Mouse (Mus musculus): ENCODE data around the gene Spr. TPM values are rescaled to one million over a fixed set of nuclear protein-coding genes. Genes with fewer than 3 reads are reported as not detected.
"Not testable (repeated sequence)": the region's sequence is repeated elsewhere in the genome, so short reads cannot be mapped to it uniquely, and the experiment has no call there.

Spr gene
- polyA plus RNA-seq, 1 experiment from 2014 or later, result 49.8 TPM

DNA sequence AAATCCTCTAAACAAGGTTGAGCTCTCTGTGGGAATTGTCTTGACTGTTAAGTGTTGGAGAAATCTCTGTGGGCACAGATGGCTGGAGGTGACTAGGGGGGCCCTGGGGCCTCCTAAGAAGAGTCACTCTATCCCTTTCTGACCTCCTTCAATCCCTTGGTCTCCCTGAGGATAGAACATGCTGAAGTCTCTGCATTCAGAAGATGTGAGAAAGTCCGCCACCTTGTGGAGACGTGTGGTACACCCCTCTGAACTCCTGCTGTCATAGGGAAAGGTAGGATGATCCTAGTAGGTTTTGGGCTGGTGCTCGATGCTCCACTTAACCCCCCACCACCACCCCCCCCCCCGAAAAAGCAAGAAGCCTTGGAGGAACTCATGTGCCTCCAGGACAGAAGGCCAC lies 5.9 kb downstream of the Spr start:
- no peak for ATAC-seq (ENCODE audit: insufficient number of reproducible peaks, insufficient read depth, low FRiP score, low TSS enrichment, low read depth)
- no peak overlapping the region for H3K4me3 ChIP-seq (replicated peaks)
- H3K4me2 ChIP-seq, result no peak overlapping the region

DNA sequence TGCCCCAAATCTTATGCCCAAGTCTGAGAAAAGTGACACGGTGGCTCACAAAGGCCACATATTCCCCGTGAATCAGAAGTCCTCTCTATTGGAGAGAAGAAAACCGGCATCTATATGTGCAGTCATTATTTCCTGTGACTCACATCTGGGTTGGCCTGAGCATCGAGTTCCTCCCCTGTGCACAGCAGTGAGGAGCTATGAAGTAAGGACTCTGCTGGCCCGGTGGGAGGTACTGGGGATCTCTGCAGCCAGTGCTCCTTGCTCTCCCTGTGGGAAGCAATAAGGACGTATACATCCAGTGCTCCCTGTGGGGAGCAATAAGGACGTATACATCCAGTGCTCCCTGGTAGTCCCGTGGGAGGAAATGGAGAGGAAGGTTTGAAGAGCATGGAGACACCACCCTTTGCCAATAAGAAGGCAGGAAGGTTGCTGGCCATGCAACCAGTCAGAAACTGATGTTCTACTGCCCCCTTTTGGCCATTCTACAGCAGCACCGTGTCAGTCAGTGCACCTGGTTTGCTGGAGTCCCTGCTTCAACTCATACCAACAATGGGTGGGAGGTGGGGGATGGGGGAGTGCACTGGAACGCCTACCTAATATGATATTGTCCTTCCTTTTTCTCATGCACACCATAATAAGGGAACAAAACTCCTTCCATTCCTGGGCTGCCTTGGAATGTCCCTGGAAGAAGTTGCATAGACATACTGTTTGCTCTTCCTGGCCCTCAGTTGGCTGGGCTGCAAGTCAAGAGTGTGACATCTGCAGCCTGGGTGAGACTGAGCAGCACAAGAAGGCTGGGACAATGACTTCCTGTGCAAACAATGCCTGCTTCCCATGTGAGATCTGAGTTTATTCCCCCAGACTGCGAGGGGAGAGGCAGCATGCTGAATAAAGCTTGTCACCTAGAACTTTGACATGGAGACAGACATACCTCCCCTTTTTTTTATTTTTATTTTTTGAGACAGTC lies 19.7 kb downstream of the Spr start:
- WGBS, result 43% methylated on average over 11 of the region's 11 CpGs
- H3K4me3 ChIP-seq (replicated peaks), result not testable (repeated sequence)

More for the DNA sequence above, 5.9 kb downstream of the Spr start:
- H3K27ac ChIP-seq, result no peak overlapping the region
- H3K4me1 ChIP-seq (replicated peaks), result peaks cover 2% of the 10 kb centered on the region
- WGBS, result 3% methylated on average over 4 of the region's 4 CpGs
- no peaks in the 10 kb centered on the region for H3K9me3 ChIP-seq
- no peak overlapping the region for H3K9ac ChIP-seq (replicated peaks)
- H3K36me3 ChIP-seq, result peaks cover 22% of the 10 kb centered on the region
- peaks cover 14% of the 10 kb centered on the region for H3K27me3 ChIP-seq

DNA sequence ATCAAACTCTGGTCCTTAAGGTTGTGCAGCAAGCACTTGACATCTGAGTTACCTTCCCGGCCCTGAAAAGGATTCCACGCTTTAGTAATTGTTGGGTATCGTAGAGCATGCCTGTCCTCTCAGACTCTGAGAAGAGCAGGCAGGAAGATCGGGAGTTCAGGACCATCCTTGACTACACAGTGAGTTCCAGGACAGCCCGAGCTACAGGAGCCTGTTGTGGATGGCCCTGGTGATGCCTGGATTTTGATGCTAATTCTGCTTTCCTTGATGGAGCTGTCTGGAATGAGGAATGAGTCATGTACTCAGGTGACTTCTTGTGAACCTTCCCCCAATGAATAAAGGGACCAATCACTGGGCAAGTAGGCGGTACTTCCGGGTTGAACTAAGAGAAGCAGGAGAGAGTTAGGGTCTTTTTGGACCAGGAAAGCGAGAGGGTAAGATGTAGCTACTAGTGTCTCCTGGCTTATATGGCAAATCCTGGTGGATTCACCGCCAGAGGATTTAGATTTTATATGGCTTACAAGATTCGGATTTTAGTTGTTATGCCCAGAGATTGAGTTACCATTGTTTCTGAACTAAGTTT lies 32.4 kb downstream of the Spr start:
- Histone ChIP-seq H3K27me3 (no peaks in the 10 kb centered on the region), H3K9ac (replicated peaks) (no peak overlapping the region), H3K27ac (no peak overlapping the region), H3K4me3 (replicated peaks) (no peak overlapping the region), H3K9me3 (no peaks in the 10 kb centered on the region), H3K4me2 (no peak overlapping the region), H3K4me1 (replicated peaks) (no peaks in the 10 kb centered on the region), H3K36me3 (no peaks in the 10 kb centered on the region)
- no peak for ATAC-seq (ENCODE audit: insufficient number of reproducible peaks, insufficient read depth, low FRiP score, low TSS enrichment, low read depth)
- WGBS, result 84% methylated on average over 10 of the region's 10 CpGs

More for the DNA sequence above, 19.7 kb downstream of the Spr start:
- H3K27ac ChIP-seq; H3K4me2 ChIP-seq; H3K9ac ChIP-seq (replicated peaks); H3K27me3 ChIP-seq; H3K9me3 ChIP-seq; H3K4me1 ChIP-seq (replicated peaks); H3K36me3 ChIP-seq: not testable (repeated sequence)
- ATAC-seq (ENCODE audit: insufficient number of reproducible peaks, insufficient read depth, low FRiP score, low TSS enrichment, low read depth), result 0 out of 2 replicates have a peak, but pooled peaks have one; percentile 26

DNA sequence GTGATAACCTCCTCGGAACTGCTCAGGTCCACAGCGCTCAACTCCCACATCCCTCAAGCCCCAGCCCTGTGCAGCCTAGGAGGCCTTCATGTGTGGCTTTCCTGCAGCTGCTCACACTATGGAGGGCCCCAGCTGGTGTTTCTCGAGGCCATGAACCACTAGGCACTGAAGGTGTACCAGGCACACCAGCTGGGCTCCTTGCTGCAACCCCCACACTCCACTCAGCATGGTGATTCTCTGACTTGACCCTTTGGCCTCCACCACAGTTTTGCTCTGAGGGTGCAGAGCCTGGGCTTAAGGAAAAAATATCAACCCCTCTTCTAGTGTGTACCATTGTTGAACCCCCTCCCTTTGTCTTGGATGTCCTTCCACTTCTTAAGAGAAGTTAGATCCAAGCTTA lies 34.2 kb downstream of the Spr start:
- Histone ChIP-seq H3K27ac (no peak overlapping the region), H3K4me2 (no peak overlapping the region), H3K9me3 (no peaks in the 10 kb centered on the region), H3K27me3 (no peaks in the 10 kb centered on the region), H3K36me3 (no peaks in the 10 kb centered on the region), H3K4me1 (replicated peaks) (no peaks in the 10 kb centered on the region), H3K4me3 (replicated peaks) (no peak overlapping the region), H3K9ac (replicated peaks) (no peak overlapping the region)
- WGBS, result 87% methylated on average over 3 of the region's 3 CpGs
- no peak for ATAC-seq (ENCODE audit: insufficient number of reproducible peaks, insufficient read depth, low FRiP score, low TSS enrichment, low read depth)

DNA sequence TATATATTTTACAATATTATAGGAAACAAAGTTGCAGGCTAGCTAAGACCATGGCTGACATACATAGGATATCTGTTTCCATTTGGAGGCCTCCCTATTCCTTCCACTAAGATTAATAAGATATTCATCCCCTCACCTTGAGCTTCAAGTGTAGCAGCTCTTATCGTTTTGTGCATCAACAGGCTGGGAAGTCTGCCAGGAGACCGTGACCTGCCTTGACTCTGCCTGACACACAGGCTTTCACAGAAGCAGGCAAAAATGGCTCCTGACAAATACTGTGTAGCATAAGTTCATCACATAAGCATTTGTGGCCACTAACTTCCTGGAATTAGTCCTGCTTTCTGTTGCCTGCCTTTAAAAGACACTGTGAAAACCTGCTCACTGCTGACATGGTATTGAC lies 41.1 kb downstream of the Spr start:
- 82% methylated on average over 2 of the region's 2 CpGs for WGBS
- ATAC-seq (ENCODE audit: insufficient number of reproducible peaks, insufficient read depth, low FRiP score, low TSS enrichment, low read depth), result no peak
- Histone ChIP-seq H3K27ac (no peak overlapping the region), H3K9me3 (no peaks in the 10 kb centered on the region), H3K36me3 (no peaks in the 10 kb centered on the region), H3K4me1 (replicated peaks) (no peaks in the 10 kb centered on the region), H3K4me3 (replicated peaks) (no peak overlapping the region), H3K4me2 (no peak overlapping the region), H3K9ac (replicated peaks) (no peak overlapping the region), H3K27me3 (no peaks in the 10 kb centered on the region)

DNA sequence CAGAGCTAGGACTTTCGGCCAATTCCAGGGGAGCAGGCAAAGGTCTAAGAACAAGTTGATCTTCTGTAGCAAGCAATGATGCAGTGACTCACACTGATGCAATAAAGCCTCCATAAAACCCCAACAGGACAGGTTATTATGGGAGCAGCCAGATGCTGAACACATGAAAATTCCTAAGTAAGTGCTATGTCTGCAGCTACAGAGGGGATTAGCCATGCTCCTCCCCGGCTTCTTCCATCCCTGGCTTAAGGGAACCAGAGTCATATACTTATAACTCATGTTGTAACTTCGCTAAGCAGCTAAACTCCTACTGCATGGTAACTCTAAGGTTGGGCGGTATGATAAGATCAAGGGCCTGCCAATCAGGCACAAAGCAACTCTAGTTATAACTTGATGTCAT lies 50.1 kb downstream of the Spr start:
- WGBS, result 56% methylated on average over 4 of the region's 4 CpGs
- no peak overlapping the region for H3K27ac ChIP-seq
- H3K36me3 ChIP-seq, result no peaks in the 10 kb centered on the region
- H3K4me1 ChIP-seq (replicated peaks), result no peaks in the 10 kb centered on the region; the same call in 1 of the 2 replicates
- H3K4me2 ChIP-seq, result no peak overlapping the region
- H3K9me3 ChIP-seq, result no peaks in the 10 kb centered on the region
- H3K9ac ChIP-seq (replicated peaks), result no peak overlapping the region
- H3K4me3 ChIP-seq (replicated peaks), result no peak overlapping the region
- ATAC-seq (ENCODE audit: insufficient number of reproducible peaks, insufficient read depth, low FRiP score, low TSS enrichment, low read depth), result no peak
- no peaks in the 10 kb centered on the region for H3K27me3 ChIP-seq

DNA sequence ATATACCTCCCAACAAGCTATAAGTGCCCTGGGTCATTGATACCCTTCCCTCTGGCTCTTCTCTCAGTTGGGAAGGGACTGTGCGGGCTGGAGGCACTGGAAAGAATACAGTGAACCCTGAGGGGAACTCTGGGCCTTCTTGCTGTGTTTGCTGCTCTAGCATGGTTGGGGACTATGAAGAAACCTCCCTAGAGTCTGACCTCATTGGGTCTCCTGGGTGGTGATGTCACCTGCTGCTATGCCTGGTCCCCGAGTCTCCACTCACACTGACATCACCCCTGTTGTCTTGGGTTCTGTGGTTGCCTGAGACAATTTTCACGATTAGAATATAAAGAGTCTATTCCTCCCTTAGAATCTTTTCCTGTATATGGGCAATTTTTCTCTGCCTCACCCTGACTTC lies 50.9 kb downstream of the Spr start:
- H3K4me3 ChIP-seq (replicated peaks), result no peak overlapping the region
- H3K4me1 ChIP-seq (replicated peaks), result no peaks in the 10 kb centered on the region; the same call in 1 of the 2 replicates
- WGBS, result 74% methylated on average over 3 of the region's 3 CpGs
- no peak overlapping the region for H3K9ac ChIP-seq (replicated peaks)
- H3K9me3 ChIP-seq, result no peaks in the 10 kb centered on the region
- H3K27ac ChIP-seq, result no peak overlapping the region
- no peaks in the 10 kb centered on the region for H3K27me3 ChIP-seq
- H3K4me2 ChIP-seq, result no peak overlapping the region
- H3K36me3 ChIP-seq, result no peaks in the 10 kb centered on the region
- no peak for ATAC-seq (ENCODE audit: insufficient number of reproducible peaks, insufficient read depth, low FRiP score, low TSS enrichment, low read depth)

Other genes with a start within 250 kb of the Spr start
- 38.2 and 38.7 TPM in 2 replicates for gene Exoc6b, start 68.3 kb downstream of the Spr start, polyA plus RNA-seq (2016; fragmentation: Nextera tagmentation; extraction: Ambion mirVana)
- gene Emx1, start 49.7 kb upstream of the Spr start, polyA plus RNA-seq (2016; fragmentation: Nextera tagmentation; extraction: Ambion mirVana), result 1.5 TPM in 2 replicates
- gene Sfxn5, start 195.7 kb upstream of the Spr start, polyA plus RNA-seq (2016; fragmentation: Nextera tagmentation; extraction: Ambion mirVana), result 8.3 and 10.2 TPM in 2 replicates
- 9.8 and 11.4 TPM in 2 replicates for gene Rab11fip5, start 236.9 kb upstream of the Spr start, polyA plus RNA-seq (2016; fragmentation: Nextera tagmentation; extraction: Ambion mirVana)